Mouse (Mus musculus): ENCODE measurements around the gene Kif24.

Kif24 gene

DNA sequence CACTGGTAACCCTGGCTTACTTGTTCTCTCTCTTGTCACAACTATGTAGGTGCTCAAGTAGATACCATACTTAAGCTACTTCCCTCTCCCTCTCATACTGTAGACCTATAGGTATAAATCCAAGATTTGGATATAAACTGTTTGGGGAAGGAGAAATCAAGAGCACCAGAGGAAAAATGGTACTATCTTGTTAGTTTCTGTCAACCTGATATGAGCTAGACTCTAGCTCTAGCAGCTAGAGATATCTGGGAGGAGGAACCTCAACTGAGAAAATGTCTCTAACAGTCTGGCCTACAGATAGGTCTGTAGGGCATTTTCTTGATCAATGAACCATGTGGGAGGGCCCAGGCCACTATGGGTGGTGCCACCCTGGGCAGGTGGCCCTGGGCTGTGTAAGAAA is 63.5 kb downstream of the Kif24 start:
- no peak for DNase-seq (ENCODE audit: low spot score)

DNA sequence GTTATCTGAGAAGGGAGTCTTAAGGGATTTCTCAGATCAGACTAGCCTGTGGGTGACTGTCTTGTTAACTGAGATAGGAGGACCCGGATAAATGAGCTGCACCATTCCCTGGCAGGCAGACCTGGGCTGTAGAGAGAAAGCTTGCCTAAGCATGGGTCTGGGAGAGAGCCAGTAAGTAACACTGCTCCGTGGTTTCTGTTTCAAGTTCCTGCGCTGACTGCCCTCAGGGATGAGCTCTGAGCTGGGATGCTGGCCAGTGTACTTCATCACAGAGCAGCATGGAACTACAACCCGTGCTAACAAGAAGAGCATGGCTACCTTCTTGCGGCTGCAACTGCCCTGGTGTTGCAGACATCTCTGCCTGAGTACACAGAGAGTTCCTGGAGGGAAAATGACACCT is 64.8 kb downstream of the Kif24 start:
- peak; percentile 34 for DNase-seq (ENCODE audit: low spot score)

DNA sequence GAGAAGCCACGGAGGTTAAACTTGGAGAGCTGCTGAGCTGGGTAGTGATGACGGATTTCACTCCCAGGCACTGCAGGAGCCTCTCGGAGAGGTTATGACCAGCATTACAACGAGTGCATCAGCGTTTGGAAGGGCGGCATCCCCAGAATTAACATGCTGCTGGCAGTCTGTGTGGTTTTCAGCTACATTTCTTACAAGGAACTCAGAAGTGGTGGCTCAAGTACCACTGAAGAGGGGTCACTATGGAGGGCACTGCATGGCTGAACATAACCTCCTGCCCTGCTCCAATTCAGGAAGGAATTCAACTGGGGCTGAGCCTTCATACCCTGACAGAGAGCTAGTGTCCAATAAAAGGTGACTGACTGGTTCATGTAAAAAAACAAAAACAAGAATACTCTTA is 66.3 kb downstream of the Kif24 start:
- no peak for DNase-seq (ENCODE audit: low spot score)

DNA sequence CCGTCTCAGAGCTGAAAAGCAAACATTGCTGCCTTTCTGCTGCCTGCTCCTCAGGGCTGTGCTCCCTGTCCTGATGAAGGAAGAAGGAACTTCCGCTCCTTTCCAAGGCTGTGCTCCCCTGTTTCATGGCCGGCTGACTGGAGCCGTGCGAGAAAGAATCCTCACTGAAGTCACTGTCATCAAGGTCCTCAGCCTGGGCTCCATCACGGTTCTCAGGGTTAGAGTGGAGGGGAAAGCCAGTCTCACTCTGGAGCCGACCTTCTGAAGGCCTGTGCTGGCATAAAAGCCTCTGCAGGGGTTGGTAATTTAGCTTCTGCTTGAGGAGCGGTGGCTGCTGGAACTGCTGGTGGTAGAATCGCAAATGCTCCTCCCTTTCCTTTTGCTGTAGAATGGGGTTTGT is 70.0 kb downstream of the Kif24 start:
- no peak for DNase-seq (ENCODE audit: low spot score)

DNA sequence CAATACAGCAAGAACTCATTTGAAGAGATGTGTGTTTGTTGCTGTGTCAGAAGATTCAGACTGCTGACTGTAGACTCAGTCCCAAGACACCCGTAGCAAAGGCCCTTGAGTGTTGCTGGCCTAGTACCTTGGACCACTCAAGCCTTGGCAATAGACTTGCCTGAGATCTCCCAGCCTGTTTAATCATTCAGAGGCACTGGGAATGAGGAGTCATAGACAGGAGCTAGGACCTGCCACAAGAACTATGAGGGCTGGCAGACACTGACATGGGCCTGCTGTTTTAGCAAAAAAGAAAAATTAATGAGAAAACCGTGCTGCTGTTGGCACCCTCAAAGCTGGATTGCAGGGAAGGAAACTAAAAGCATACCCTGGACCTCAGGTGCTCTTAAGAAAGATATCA is 73.7 kb downstream of the Kif24 start:
- no peak for DNase-seq (ENCODE audit: low spot score)

DNA sequence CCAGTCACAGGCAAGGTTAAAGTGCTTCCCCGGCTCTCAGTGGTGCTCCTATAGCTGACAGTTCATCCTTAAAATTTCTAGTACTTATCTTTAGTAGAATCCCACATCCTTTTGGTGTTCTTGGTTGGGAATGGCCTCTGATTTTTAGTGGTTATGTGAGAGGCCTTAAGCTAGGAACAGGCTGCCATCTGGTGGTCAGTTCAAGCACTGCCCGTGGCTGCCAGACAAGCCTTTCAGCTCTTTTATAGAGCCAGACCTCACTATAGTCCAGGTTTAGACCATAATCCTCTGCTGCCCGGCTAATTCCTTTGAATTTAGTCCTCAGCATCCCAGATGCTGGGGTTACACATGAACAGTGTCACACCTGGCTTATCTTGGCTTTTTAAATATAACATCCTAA is 74.6 kb downstream of the Kif24 start:
- DNase-seq (ENCODE audit: low spot score) = peak; percentile 39

DNA sequence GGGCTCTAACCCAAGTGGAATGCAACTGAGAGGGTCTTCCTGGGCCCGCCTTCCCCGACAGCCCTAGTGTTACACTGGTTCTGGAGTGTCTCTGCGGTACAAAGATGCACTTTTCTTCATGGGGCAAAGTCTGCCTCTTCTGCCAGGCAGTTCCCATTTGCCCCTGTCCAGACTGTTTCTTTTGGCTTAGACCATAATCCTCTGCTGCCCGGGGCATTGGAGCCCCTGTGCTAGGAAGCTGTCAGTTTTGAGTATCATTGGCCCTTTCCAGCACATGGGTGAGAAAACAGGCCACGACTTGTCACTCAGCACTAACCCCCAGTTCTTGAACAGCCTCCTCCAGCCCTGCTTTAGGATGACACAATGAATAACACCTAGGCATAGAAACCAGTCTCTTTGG is 75.4 kb downstream of the Kif24 start:
- no peak for DNase-seq (ENCODE audit: low spot score)

DNA sequence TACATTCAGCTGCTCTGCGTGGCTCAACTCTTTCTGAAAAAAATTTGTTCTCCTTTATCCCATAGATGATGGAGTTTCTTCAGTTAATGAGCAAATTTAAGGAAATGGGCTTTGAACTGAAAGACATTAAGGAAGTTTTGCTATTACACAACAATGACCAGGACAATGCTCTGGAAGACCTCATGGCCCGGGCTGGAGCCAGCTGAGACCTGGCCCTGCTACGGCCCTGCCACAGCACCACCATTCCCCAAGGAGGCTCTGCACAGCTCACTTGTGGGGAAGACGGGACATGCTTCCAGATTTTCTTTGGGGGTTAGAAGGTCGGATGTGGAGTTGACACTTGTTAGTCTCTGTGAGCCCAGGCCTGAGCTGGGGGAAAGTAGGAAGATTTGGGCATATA is 76.1 kb downstream of the Kif24 start:
- DNase-seq (ENCODE audit: low spot score) = no peak

DNA sequence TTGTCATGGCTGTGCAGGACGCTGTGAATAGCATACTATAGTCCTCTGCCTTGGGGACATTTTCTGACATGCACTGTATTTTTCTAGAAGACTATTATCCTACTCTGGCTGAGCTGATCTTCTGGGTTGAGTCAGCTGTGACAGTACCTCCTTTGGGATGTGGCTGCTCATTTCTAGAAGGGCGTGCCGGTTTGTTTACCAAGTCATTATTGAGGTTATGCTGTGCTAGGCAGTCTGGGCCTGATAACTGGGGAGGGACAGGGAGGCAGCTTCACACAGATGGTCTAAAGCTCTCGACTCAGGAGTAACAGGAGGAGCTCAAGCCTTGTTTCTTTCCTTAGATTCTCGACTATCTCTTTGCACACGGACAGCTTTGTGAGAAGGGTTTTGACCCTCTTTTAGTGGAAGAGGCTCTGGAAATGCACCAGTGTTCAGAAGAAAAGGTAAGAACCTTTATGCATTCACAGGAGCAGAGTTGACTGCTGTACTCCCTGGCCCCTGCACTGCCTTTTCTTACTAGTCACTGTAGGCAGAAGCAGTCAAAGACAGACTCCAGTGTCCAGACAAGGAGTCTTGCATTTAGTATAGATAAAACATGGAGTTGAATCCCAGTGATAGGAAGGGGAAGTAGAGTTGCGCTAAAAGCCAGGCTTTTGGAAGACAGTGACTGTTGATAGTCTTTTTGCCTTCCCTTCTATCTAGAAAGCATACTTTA is 76.8 kb downstream of the Kif24 start:
- DNase-seq (ENCODE audit: low spot score) = no peak

DNA sequence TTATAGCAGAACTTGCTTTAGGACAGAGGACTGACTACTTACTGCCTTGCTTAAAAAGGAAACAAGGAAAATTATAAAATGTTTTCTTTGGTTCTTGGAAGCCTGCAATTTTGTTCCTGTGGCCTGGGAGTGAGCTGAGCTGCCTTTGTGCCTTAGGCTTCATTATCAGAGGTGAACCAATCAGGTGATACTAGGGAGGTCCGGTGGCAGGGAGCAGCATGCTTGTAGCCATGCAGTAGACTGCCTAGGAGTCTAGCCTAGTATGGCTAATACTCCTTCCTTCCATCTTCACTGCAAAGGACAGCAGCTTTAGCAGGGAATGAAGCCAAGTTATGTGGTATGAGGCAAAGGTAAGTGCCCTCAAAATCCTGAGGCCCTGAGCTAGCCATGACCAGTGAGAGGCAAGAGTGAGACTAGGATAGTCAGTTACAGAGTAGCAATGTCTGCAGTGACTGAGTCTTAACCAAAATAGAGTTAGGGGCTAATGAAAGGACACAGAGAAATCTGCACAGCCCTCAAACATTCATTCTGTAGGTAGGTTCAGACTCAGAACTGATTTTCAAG is 78.2 kb downstream of the Kif24 start:
- no peak for DNase-seq (ENCODE audit: low spot score)

DNA sequence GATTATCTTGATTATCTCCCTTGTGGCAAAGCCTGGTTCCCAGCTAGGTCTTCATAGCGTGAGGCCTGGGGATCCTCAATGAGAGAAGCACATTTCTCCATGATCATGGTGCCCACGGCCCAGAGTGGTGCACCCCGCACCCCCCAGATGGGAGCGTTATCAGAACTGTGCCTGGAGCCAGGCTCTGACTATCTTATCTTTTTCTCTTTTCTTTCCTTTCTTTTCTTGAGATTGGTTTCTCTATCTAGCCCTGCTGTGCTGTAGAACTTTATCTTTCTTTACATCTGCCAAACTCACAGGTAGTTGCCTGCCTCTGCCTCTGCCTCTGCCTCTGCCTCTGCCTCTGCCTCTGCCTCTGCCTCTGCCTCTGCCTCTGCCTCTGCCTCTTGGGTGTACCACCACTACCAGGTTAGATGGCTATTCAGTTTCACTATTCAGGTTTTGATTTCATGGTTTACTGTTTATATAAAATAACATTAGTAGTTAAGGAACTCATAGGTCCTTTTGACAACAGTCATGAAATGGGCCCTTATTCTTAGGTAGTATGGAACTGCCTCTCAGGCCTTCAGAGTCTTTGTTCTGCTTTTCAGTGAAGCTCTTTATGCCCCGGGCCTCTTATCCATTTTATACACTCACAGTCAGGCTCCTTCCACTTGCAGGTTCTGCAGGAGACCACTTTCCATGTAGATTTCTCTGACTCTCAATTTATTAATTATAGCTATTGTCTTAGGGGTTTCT is 83.3 kb downstream of the Kif24 start:
- no peak for DNase-seq (ENCODE audit: low spot score)

DNA sequence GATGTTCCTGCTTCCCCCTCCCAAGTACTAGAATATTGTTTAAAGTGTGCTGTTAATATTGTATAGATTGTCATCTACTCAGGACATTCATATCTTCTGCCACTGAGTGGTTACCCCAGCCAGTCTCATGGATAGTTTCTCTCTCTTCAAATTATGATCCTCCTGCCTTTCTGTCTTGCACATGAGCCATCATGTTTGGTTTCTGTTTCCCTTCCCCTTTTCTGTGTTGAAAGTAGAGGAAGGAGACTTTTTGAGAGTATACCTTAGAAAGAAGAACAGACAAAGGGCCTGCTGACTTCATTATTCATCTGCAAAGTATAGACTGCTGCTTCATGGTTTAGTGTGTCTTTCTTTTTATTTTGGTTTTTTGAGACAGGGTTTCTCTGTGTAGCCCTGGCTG is 87.1 kb downstream of the Kif24 start:
- DNase-seq (ENCODE audit: low spot score) = no peak

DNA sequence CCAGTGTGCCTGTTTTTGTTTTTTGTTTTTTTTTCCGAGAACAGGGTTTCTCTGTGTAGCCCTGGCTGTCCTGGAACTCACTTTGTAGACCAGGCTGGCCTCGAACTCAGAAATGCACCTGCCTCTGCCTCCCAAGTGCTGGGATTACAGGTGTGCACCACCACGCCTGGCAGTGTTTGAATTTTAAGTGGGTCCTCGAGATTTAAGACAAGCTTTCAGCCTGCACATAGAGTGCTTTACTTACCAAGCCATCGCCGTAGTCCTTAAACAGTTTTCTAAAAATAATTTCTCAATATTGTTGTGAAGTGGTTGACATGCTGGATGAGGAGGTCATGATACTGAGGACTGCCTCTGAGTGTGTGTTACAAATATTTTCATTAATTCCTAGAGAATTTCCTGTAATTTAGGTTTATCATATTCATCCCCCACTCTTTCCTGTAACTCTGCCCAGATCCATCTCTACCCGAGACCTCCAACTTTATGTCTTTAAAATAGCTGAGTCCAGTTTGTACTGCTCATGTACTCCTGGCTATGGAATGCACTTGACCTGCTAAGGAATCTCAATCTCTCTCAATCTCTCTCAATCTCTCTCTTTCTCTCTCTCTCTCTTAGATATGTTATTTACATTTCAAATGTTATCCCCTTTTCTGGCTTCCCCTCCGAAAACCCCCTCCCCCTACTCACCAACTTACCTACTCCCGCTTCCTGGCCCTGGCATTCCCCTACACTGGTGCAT is 94.8 kb downstream of the Kif24 start:
- DNase-seq (ENCODE audit: low spot score) = no peak

DNA sequence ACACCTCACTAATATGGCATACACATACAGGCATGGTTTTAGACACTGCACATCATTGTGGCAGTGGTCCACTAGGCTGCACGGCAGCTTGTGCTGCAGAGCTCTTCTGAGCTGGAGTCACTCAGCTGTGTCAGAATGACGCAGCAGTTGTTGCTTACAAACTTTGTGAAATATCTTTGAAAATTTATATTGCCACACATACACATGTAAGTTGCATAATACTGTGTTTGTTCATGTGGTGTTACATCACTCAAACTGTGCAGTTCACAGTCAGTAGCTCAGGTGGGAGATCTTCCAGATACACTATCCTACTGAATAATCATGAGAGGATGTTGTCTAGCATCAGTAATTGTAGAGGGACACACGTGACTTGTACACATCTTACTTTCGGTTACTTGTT is 96.5 kb downstream of the Kif24 start:
- no peak for DNase-seq (ENCODE audit: low spot score)

DNA sequence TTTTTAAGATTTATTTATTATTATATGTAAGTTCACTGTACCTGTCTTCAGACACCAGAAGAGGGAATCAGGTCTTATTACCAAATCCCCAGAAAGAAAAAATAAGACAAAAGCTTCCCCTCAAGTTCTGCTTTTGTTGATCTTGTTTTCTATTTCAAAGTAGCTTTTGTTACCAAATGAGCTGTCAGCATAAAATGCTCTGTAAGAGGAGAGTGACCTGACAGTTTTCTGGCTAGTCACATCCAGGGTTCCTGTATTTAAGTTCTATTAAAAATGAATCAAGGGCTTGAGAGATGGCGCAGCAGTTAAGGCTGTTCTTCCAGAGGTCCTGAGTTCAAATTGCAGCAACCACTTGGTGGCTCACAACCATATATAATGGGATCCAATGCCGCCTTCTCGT is 103.6 kb downstream of the Kif24 start:
- no peak for DNase-seq (ENCODE audit: low spot score)

DNA sequence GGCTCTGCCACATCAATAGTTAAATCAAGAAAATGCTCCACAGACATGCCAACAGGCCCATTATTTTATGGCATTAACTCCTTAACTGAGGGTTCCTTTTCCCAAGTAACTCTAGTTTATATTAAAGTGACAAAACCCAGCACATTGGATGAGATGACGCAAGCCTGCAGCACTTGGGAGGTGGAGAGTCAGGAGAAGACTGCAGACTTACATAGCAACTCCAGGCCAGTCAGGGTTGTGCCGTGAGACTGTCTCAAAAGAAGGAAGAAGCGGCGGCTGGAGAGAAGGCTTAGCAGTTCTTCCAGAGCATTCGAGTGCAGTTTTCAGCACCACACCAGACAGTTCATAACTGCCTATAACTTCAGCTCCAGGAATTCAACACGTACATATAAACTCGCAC is 105.3 kb downstream of the Kif24 start:
- no peak for DNase-seq (ENCODE audit: low spot score)

DNA sequence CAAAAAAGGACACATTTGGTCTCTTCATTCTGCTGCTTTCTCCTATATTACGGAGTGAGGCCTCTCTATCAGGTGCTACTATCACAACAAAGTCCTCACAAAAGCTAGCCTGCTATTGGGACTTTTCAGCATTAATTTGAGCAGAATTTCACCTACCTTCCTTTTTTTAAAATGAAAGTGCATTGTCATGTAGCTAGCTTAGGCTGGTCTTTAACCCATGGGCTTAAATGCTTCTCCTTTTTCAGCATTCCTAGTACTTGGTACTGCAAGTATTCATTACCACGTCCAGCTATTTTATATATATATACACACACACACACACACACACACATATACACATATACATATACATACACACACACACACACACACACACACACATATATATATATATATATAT is 106.0 kb downstream of the Kif24 start:
- no peak for DNase-seq (ENCODE audit: low spot score)

DNA sequence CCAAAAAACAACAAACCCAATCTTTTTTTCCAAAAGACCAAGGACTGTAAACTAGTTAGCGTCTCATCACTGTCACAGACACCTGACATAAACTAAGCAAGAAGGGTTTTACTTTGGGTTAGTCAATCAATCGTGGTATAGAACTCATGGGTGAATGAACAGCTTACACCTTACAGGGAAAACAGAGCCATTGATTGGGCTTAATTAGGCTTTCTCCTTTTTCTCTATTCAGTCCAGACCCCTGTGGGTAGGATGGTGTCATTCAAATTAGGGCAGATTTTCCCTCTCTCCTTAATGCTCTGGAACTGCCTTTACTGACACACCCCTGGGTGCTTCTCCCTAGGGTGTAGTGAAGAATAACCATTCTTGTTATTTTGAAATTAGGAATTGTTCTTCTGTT is 107.5 kb downstream of the Kif24 start:
- DNase-seq (ENCODE audit: low spot score) = no peak

DNA sequence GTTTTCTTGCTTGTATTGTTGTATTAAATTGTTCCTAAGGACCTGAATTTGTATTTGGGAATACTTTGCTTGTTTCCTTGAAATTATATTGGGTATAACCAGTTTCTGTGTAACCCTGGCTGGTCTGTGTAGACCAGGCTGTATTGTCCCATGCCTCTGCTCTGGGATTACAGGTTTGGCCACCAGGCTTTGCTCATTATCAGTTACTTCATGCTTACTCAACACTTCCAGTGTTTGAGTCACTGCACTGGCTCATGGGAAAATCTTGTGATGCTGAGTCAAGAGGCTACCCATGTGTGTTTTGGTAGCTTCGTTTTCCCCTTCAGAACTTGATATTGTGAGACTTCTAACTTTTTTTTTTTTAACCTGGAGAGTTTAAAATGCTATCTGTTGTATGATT is 111.4 kb downstream of the Kif24 start:
- no peak for DNase-seq (ENCODE audit: low spot score)

DNA sequence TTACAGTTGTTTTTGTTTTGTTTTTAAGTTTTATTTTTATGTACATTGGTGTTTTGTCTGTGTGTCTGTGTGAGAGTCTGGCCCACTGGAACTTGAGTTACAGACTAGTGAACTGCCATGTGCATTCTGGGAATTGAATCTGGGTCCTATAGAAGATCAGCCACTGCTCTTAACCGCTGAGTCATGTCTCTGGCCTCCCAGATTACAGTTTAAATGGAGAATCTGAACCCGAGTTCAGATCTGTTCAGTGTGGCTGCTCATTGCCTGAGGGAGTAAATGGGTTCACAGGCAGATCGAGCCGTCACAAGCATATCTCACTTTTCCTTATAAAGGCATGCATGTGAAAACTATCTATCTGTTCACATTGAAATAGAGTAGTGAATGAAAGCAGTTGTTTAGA is 111.9 kb downstream of the Kif24 start:
- DNase-seq (ENCODE audit: low spot score) = no peak

DNA sequence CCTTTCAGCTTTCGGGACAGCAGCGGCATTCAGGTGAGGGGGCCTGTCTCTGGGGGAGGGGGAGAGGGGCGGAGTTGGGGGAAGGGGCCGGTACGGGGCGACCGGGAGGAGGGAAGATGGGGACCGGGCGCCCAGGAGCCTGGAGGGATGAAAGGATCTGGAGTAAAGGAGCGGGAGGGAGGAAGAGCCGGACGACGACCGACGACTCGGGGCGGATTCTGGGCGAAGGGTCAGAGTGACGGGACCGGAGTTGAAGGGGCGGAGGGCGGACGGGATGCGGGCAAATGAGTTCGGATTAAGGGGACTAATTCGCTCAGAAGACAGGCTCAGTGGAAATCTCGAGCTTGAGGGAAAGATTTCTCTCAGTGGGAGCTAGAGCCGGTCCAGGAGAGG is 115.5 kb downstream of the Kif24 start:
- DNase-seq (ENCODE audit: low spot score) = no peak

DNA sequence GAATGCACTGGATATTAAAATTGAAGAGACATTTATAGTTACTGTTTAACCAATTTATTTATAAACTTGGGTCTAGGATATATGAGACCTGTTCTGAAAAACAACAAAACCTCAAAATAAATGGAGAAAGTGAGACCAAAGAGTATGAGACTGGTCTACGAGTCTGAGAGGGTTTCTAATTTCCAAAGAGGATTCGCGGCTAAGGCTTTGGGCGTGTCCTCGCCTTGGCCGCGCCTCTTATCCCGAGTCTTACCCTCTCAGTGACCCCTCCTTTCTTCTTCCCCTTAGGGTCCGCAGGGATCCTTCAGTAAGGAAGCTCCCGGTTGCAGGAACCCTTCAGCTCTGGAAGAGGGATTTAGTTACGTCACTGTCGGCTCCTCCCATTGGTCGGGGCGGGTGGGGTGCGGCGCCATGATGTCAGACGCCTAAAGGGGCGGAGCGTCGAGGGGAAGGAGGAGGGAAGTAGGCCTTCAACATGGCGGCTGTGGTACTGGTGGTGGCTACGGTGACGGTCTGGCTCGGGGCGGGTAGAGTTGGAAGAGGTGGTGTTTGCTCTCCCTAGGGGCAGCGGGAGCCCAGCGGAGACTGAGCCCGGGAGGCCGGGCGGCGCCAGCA is 116.0 kb downstream of the Kif24 start, which contains the start of gene Ubap1:
Ubap1 (plus strand) TSS at position 413 of the 615 bp plus-strand sequence.
- peak; percentile 96 for DNase-seq (ENCODE audit: low spot score)

Data from testis, postnatal 14 days (tissue).